Mouse (Mus musculus) inflammation-experienced regulatory T-cells, adult 16 weeks (primary cell): ENCODE data around the gene Tmem56. TPM values are rescaled to one million over a fixed set of nuclear protein-coding genes. Genes with fewer than 3 reads are reported as not detected.

Experiments used
- polyA plus RNA-seq: library from polyadenylated mRNA; unstranded; fragments of 100-300 nt; shearing (Covaris generic); gene quantifications from one replicate; pipeline ENCODE4 v1.2.1, GENCODE M21; 2017

Tmem56 gene
- polyA plus RNA-seq = not detected

GRCm38 (mm10) chr3:121282998-121283397, at the start of gene Tmem56:
TSS of gene Tmem56 (minus strand) at chr3:121283098.

GRCm38 (mm10) chr3:121291560-121292258, 8.8 kb upstream of the Tmem56 start, which contains the start of gene Alg14:
TSS of gene Alg14 (plus strand) at chr3:121291773.

DNA sequence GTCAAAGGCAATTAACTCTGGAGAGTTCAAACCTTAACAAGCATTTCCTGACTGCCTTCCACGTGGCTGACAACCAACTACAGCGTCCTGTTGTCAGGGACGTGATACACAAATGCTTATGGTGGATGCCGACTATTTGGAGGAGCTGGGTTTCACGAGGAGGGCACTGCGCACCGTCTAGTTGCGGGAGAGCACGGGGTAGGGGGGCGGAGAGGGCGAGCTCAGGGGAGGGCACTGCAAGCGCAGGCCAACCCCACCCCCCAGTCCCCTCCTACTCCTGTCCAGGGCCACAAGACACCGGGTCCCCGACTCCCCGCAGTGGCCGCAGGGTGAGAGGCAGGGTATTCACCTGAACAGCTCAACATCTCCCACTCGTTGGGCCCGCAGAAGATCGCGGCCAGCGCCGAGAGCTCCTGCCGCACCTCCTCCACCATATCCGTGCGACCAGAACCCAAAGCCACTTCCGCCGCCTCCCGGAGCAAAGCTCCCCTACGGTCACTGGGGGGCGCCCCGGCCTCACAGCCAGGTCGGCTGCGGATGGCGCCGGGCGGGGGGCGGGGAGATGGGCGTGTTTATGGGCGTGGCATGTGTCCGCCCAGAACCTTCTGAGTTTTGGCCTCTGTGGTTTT, 111.5 kb downstream of the Tmem56 start, which contains the start of gene Rwdd3:
Rwdd3 (minus strand) TSS at position 453 of the 629 bp plus-strand sequence.

Other genes starting within 250 kb of the Tmem56 start
- 7.2 TPM for gene Rwdd3, start 111.4 kb downstream of the Tmem56 start, polyA plus RNA-seq
- 26.6 TPM for gene Alg14, start 8.7 kb upstream of the Tmem56 start, polyA plus RNA-seq
- gene Cnn3, start 143.4 kb upstream of the Tmem56 start, polyA plus RNA-seq = 9.2 TPM
- not detected for gene Slc44a3, start 249.3 kb upstream of the Tmem56 start, polyA plus RNA-seq